Mouse (Mus musculus): ENCODE measurements around the gene Scaf8. TPM values are rescaled to one million over a fixed set of nuclear protein-coding genes. Genes with fewer than 3 reads are reported as not detected.
"Not testable (repeated sequence)": the region's sequence is repeated elsewhere in the genome, so short reads cannot be mapped to it uniquely, and the experiment has no call there.

Scaf8 gene
- 10 to 100 TPM; 50.4 to 60.8 TPM for total RNA-seq (2021)

- intact Hi-C loops (cut with DNase I), result loop anchor here (10.0 kb wide), 1 partner anchor 110 kb away; no protein-coding TSS in a partner anchor
- peak; percentile 94 to 98 for DNase-seq (ENCODE audit: low spot score in 2 of 2)
Observed at GRCm38 (mm10) chr17:3114720-3115379, at the start of gene Scaf8. TSS of gene Scaf8 (plus strand) at chr17:3114972.

- DNase-seq (ENCODE audit: low spot score in 2 of 2), result no peak
- intact Hi-C loops (cut with DNase I), result no loop called here
Observed at GRCm38 (mm10) chr17:3075166-3075872, 39.5 kb upstream of the Scaf8 start.

- no peak for DNase-seq (ENCODE audit: low spot score in 2 of 2)
- intact Hi-C loops (cut with DNase I), result no loop called here
Observed at GRCm38 (mm10) chr17:3075873-3076245, 38.9 kb upstream of the Scaf8 start.

- intact Hi-C loops (cut with DNase I); DNase-seq (ENCODE audit: low spot score in 2 of 2): not testable (repeated sequence)
Observed at GRCm38 (mm10) chr17:3077936-3078335, 36.8 kb upstream of the Scaf8 start.

- intact Hi-C loops (cut with DNase I); DNase-seq (ENCODE audit: low spot score in 2 of 2): not testable (repeated sequence)
Observed at GRCm38 (mm10) chr17:3080587-3081349, 34.0 kb upstream of the Scaf8 start.

- intact Hi-C loops (cut with DNase I), result not testable (repeated sequence)
- DNase-seq (ENCODE audit: low spot score in 2 of 2), result peak; percentile 92 to 99
Observed at GRCm38 (mm10) chr17:3081512-3082100, 33.2 kb upstream of the Scaf8 start.

- DNase-seq (ENCODE audit: low spot score in 2 of 2), result peak; percentile 56 to 57
- intact Hi-C loops (cut with DNase I), result not testable (repeated sequence)
Observed at GRCm38 (mm10) chr17:3082125-3082755, 32.5 kb upstream of the Scaf8 start.

GRCm38 (mm10) chr17:3082756-3083749 is 31.7 kb upstream of the Scaf8 start:
- DNase-seq (ENCODE audit: low spot score in 2 of 2), result peak; percentile 65 to 68
- intact Hi-C loops (cut with DNase I), result not testable (repeated sequence)

GRCm38 (mm10) chr17:3083886-3084550 is 30.8 kb upstream of the Scaf8 start:
- DNase-seq (ENCODE audit: low spot score in 2 of 2), result peak; percentile 93 to 94
- intact Hi-C loops (cut with DNase I), result loop anchor here (2.0 kb wide), 1 partner anchor 141 kb away; no protein-coding TSS in a partner anchor

- intact Hi-C loops (cut with DNase I), result loop anchor here (2.0 kb wide), 1 partner anchor 140 kb away; no protein-coding TSS in a partner anchor
Observed at GRCm38 (mm10) chr17:3084551-3084930, 30.2 kb upstream of the Scaf8 start.

GRCm38 (mm10) chr17:3085152-3085551 is 29.6 kb upstream of the Scaf8 start:
- intact Hi-C loops (cut with DNase I), result loop anchor here (2.0 kb wide), 1 partner anchor 140 kb away; no protein-coding TSS in a partner anchor

More at GRCm38 (mm10) chr17:3084551-3084930, 30.2 kb upstream of the Scaf8 start:
- DNase-seq (ENCODE audit: low spot score in 2 of 2), result peak; percentile 81 to 85

GRCm38 (mm10) chr17:3092682-3093081 is 22.1 kb upstream of the Scaf8 start:
- intact Hi-C loops (cut with DNase I), result no loop called here
- DNase-seq (ENCODE audit: low spot score in 2 of 2), result no peak

More at GRCm38 (mm10) chr17:3085152-3085551, 29.6 kb upstream of the Scaf8 start:
- no peak for DNase-seq (ENCODE audit: low spot score in 2 of 2)

- DNase-seq (ENCODE audit: low spot score in 2 of 2); intact Hi-C loops (cut with DNase I): not testable (repeated sequence)
Observed at GRCm38 (mm10) chr17:3099273-3099672, 15.5 kb upstream of the Scaf8 start.

GRCm38 (mm10) chr17:3102336-3103165 is 12.2 kb upstream of the Scaf8 start:
- intact Hi-C loops (cut with DNase I), result no loop called here
- peak in 1 of 2 experiments; percentile 20 for DNase-seq (ENCODE audit: low spot score in 2 of 2)

GRCm38 (mm10) chr17:3104154-3104931 is 10.4 kb upstream of the Scaf8 start:
- intact Hi-C loops (cut with DNase I), result no loop called here
- no peak for DNase-seq (ENCODE audit: low spot score in 2 of 2)

- intact Hi-C loops (cut with DNase I), result no loop called here
- no peak for DNase-seq (ENCODE audit: low spot score in 2 of 2)
Observed at GRCm38 (mm10) chr17:3105022-3105421, 9.8 kb upstream of the Scaf8 start.

Measured in left cerebral cortex, postnatal 36 days (tissue).